Mouse (Mus musculus) myocyte (in vitro differentiated cells): ENCODE measurements around the gene Naxd.

ENCODE experiments used
- MAX ChIP-seq: IDR thresholded peaks from one replicate; pipeline ENCODE4 v1.6.1; 2011; ENCODE audit warnings: low read depth, mild to moderate bottlenecking, control low read depth
- POLR2A ChIP-seq: IDR thresholded peaks from one replicate; pipeline ENCODE4 v1.6.1; 2011; ENCODE audit warnings: low read depth, mild to moderate bottlenecking, control low read depth, moderate library complexity; ENCODE audit not compliant: insufficient read length
- REST ChIP-seq: IDR thresholded peaks from one replicate; pipeline ENCODE4 v1.6.1; 2011; ENCODE audit warnings: mild to moderate bottlenecking, control low read depth, moderate library complexity; ENCODE audit not compliant: insufficient read depth, insufficient read length
- TCF12 ChIP-seq: IDR thresholded peaks from one replicate; pipeline ENCODE4 v1.6.1; 2011; ENCODE audit warnings: mild to moderate bottlenecking, control low read depth; ENCODE audit not compliant: poor library complexity, insufficient read depth, severe bottlenecking
- USF1 ChIP-seq: IDR thresholded peaks from one replicate; pipeline ENCODE4 v1.6.1; 2011; ENCODE audit warnings: low read depth, mild to moderate bottlenecking, control low read depth, moderate library complexity

GRCm38 (mm10) chr8:11473072-11473471 is 24.2 kb upstream of the Naxd start:
- TF ChIP-seq TCF12 (no peak), POLR2A (no peak), REST (no peak), USF1 (no peak), MAX (no peak)
